Mouse (Mus musculus): ENCODE measurements around the gene Itga7. TPM values are rescaled to one million over a fixed set of nuclear protein-coding genes. Genes with fewer than 3 reads are reported as not detected.

The Itga7 gene
- polyA plus RNA-seq, 1 experiment from 2014 or later = 8.5 TPM

GRCm38 (mm10) chr10:128990994-128991393, 57.4 kb downstream of the Itga7 start:
- DNase-seq (ENCODE audit: low spot score) (no peak), ATAC-seq (ENCODE audit: low FRiP score, low TSS enrichment) (no peak)
- no peaks in the 10 kb centered on the region for H3K27me3 ChIP-seq (ENCODE audit: control insufficient read depth, insufficient read depth, low read length)
- no peaks in the 10 kb centered on the region for H3K4me1 ChIP-seq (replicated peaks; ENCODE audit: control insufficient read depth, insufficient read depth)
- TF ChIP-seq CTCF (IDR thresholded peaks at IDR 0.05; ENCODE audit: low read depth) (no peak), EP300 (optimal IDR thresholded peaks at IDR 0.05) (no peak)
- no peak overlapping the region for H3K9ac ChIP-seq (ENCODE audit: low read length)
- no peaks in the 10 kb centered on the region for H3K36me3 ChIP-seq (ENCODE audit: control insufficient read depth, insufficient read depth, low read length)
- H3K27ac ChIP-seq (replicated peaks) = no peak overlapping the region
- H3K4me3 ChIP-seq (ENCODE audit: low read depth, low read length) = no peak overlapping the region
- H3K9me3 ChIP-seq (ENCODE audit: control insufficient read depth, low read length) = no peaks in the 10 kb centered on the region
- H3K4me2 ChIP-seq (replicated peaks; ENCODE audit: low read depth) = no peak overlapping the region

DNA sequence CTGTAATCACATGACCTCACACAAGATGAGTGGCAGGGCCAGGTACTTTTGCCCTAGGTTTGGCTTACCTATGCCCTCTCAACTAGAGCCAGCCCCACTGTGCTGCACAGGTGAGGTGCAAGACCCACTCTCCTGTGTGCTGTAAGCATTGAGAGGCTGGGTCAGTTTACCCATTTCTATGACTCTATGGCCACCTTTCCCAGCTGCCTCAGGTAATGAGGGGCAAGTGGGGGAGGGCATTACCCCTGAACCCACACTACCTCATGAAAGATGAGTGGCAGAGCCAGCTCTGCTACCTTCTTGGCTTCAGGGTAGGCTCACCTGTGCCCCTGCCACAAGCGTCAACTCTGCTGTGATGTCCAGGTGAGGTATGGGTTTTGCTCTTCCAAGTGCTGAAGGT, 62.2 kb downstream of the Itga7 start:
- ATAC-seq (ENCODE audit: low FRiP score, low TSS enrichment) = no peak
- DNase-seq (ENCODE audit: low spot score) = no peak
- Histone ChIP-seq H3K4me3 (ENCODE audit: low read depth, low read length) (no peak overlapping the region), H3K27me3 (ENCODE audit: control insufficient read depth, insufficient read depth, low read length) (no peaks in the 10 kb centered on the region), H3K9me3 (ENCODE audit: control insufficient read depth, low read length) (no peaks in the 10 kb centered on the region), H3K36me3 (ENCODE audit: control insufficient read depth, insufficient read depth, low read length) (no peaks in the 10 kb centered on the region), H3K4me1 (replicated peaks; ENCODE audit: control insufficient read depth, insufficient read depth) (no peaks in the 10 kb centered on the region), H3K9ac (ENCODE audit: low read length) (no peak overlapping the region), H3K4me2 (replicated peaks; ENCODE audit: low read depth) (no peak overlapping the region), H3K27ac (replicated peaks) (no peak overlapping the region)
- 96% methylated on average over 1 of the region's 1 CpGs for WGBS
- TF ChIP-seq EP300 (optimal IDR thresholded peaks at IDR 0.05) = no peak
- TF ChIP-seq CTCF (IDR thresholded peaks at IDR 0.05; ENCODE audit: low read depth) = no peak

DNA sequence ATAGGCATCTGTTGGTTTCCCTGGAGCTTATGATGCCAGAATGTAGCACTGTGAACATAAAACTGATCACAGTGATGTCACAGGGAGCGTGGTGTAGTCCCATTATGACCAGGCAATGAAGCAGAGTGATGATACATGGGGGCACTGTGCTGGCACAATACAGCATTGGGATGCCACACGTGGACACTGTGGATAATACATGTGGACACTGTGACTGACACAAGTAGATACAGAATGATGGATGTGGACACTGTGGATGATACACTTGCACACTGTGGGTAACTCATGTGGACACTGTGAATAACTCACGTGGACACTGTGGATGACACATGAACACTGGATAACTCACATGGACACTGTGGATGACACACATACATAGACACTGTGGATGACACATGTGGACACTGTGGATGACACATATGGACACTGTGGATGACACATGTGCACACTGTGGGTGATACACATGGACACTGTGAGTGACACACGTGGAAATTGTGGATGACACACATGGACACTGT, 63.0 kb downstream of the Itga7 start:
- Histone ChIP-seq H3K9ac (ENCODE audit: low read length) (no peak overlapping the region), H3K27ac (replicated peaks) (no peak overlapping the region), H3K4me3 (ENCODE audit: low read depth, low read length) (no peak overlapping the region), H3K4me1 (replicated peaks; ENCODE audit: control insufficient read depth, insufficient read depth) (no peaks in the 10 kb centered on the region), H3K27me3 (ENCODE audit: control insufficient read depth, insufficient read depth, low read length) (no peaks in the 10 kb centered on the region), H3K4me2 (replicated peaks; ENCODE audit: low read depth) (no peak overlapping the region), H3K36me3 (ENCODE audit: control insufficient read depth, insufficient read depth, low read length) (no peaks in the 10 kb centered on the region), H3K9me3 (ENCODE audit: control insufficient read depth, low read length) (no peaks in the 10 kb centered on the region)
- WGBS = 66% methylated on average over 4 of the region's 4 CpGs
- no peak for DNase-seq (ENCODE audit: low spot score)
- TF ChIP-seq EP300 (optimal IDR thresholded peaks at IDR 0.05) (no peak), CTCF (IDR thresholded peaks at IDR 0.05; ENCODE audit: low read depth) (no peak)
- no peak for ATAC-seq (ENCODE audit: low FRiP score, low TSS enrichment)

DNA sequence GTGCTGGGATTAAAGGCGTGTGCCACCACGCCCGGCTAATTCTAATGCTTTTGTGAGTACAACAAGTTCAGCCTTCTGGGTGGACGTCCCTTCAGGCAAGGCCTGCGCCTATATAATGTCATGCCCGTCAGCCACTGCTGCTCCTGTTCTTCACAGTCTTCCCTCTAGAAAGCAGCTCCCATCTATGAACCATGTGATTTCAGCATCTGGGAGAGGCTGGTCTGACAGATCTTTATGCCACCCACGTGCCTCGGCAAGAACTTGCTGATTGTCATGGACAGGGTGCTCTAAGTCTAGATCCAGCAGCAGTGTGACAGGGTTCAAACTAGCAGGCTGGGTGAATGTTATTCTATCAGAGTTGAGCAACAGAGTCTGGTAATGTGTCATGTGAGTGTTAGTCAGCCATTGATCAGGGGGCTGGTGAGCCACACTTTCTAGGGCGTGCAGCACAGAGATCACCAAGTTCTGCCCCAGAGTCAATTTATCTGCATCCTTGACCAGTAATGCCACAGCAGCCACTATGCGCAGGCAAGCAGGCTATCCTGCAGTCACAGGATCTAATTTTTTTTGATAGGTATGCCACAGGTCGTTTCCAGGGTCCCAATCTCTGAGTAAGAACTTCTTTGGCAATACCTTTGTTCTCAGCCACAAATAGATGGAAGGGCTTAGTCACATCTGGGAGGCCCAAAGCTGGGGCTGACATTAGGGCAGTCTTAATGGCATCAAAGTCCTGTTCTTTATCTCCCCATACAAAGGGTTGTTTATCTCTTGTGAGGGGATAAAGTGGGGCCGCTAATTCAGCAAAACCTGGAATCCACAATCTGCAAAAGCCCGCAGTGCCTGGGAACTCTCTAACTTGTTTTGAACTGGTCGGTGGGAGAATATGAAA, 70.7 kb downstream of the Itga7 start:
- no peak for ATAC-seq (ENCODE audit: low FRiP score, low TSS enrichment)
- Histone ChIP-seq H3K4me2 (replicated peaks; ENCODE audit: low read depth) (no peak overlapping the region), H3K4me1 (replicated peaks; ENCODE audit: control insufficient read depth, insufficient read depth) (no peaks in the 10 kb centered on the region), H3K4me3 (ENCODE audit: low read depth, low read length) (no peak overlapping the region), H3K9me3 (ENCODE audit: control insufficient read depth, low read length) (no peaks in the 10 kb centered on the region), H3K27ac (replicated peaks) (no peak overlapping the region), H3K27me3 (ENCODE audit: control insufficient read depth, insufficient read depth, low read length) (no peaks in the 10 kb centered on the region), H3K9ac (ENCODE audit: low read length) (no peak overlapping the region), H3K36me3 (ENCODE audit: control insufficient read depth, insufficient read depth, low read length) (no peaks in the 10 kb centered on the region)
- DNase-seq (ENCODE audit: low spot score) = no peak
- 71% methylated on average over 14 of the region's 14 CpGs for WGBS
- TF ChIP-seq EP300 (optimal IDR thresholded peaks at IDR 0.05) (no peak), CTCF (IDR thresholded peaks at IDR 0.05; ENCODE audit: low read depth) (no peak)

Other genes with a start within 250 kb of the Itga7 start
- 54.0 and 59.4 TPM in 2 replicates for gene Rab5b, start 237.6 kb upstream of the Itga7 start, polyA plus RNA-seq (2015; fragmentation: Nextera tagmentation; extraction: Ambion mirVana)
- 1.4 and 2.0 TPM in 2 replicates for gene Pmel, start 229.6 kb upstream of the Itga7 start, polyA plus RNA-seq (2015; fragmentation: Nextera tagmentation; extraction: Ambion mirVana)
- 33.1 and 33.4 TPM in 2 replicates for gene Cdk2, start 228.8 kb upstream of the Itga7 start, polyA plus RNA-seq (2015; fragmentation: Nextera tagmentation; extraction: Ambion mirVana)
- 14.6 and 15.7 TPM in 2 replicates for gene Dgka, start 189.0 kb upstream of the Itga7 start, polyA plus RNA-seq (2015; fragmentation: Nextera tagmentation; extraction: Ambion mirVana)
- gene Pym1, start 185.9 kb upstream of the Itga7 start, polyA plus RNA-seq (2015; fragmentation: Nextera tagmentation; extraction: Ambion mirVana) = 22.7 and 24.1 TPM in 2 replicates
- 2.0 and 2.1 TPM in 2 replicates for gene Mmp19, start 142.9 kb upstream of the Itga7 start, polyA plus RNA-seq (2015; fragmentation: Nextera tagmentation; extraction: Ambion mirVana)
- 29.8 and 30.5 TPM in 2 replicates for gene Dnajc14, start 129.8 kb upstream of the Itga7 start, polyA plus RNA-seq (2015; fragmentation: Nextera tagmentation; extraction: Ambion mirVana)
- 7.8 and 8.5 TPM in 2 replicates for gene Tmem198b, start 129.4 kb upstream of the Itga7 start, polyA plus RNA-seq (2015; fragmentation: Nextera tagmentation; extraction: Ambion mirVana)
- 99.4 and 104 TPM in 2 replicates for gene Sarnp, start 116.5 kb upstream of the Itga7 start, polyA plus RNA-seq (2015; fragmentation: Nextera tagmentation; extraction: Ambion mirVana)
- 111 and 121 TPM in 2 replicates for gene Ormdl2, start 112.2 kb upstream of the Itga7 start, polyA plus RNA-seq (2015; fragmentation: Nextera tagmentation; extraction: Ambion mirVana)
- 1.5 and 1.6 TPM in 2 replicates for gene Gdf11, start 42.1 kb upstream of the Itga7 start, polyA plus RNA-seq (2015; fragmentation: Nextera tagmentation; extraction: Ambion mirVana)
- gene Cd63, start 32.8 kb upstream of the Itga7 start, polyA plus RNA-seq (2015; fragmentation: Nextera tagmentation; extraction: Ambion mirVana) = 760 and 773 TPM in 2 replicates
- 8.1 and 9.5 TPM in 2 replicates for gene Rdh5, start 10.9 kb upstream of the Itga7 start, polyA plus RNA-seq (2015; fragmentation: Nextera tagmentation; extraction: Ambion mirVana)
- gene Bloc1s1, start 9.8 kb upstream of the Itga7 start, polyA plus RNA-seq (2015; fragmentation: Nextera tagmentation; extraction: Ambion mirVana) = 194 and 198 TPM in 2 replicates
- 67.6 and 68.0 TPM in 2 replicates for gene Mettl7b, start 27.2 kb downstream of the Itga7 start, polyA plus RNA-seq (2015; fragmentation: Nextera tagmentation; extraction: Ambion mirVana)
- not detected in 2 replicates for gene Olfr9, start 55.6 kb downstream of the Itga7 start, polyA plus RNA-seq (2015; fragmentation: Nextera tagmentation; extraction: Ambion mirVana)
- gene Olfr763, start 77.0 kb downstream of the Itga7 start, polyA plus RNA-seq (2015; fragmentation: Nextera tagmentation; extraction: Ambion mirVana) = not detected in 2 replicates
- gene Olfr764-ps1, start 106.1 kb downstream of the Itga7 start, polyA plus RNA-seq (2015; fragmentation: Nextera tagmentation; extraction: Ambion mirVana) = not detected in 2 replicates
- not detected in 2 replicates for gene Olfr765, start 116.2 kb downstream of the Itga7 start, polyA plus RNA-seq (2015; fragmentation: Nextera tagmentation; extraction: Ambion mirVana)
- not detected in 2 replicates for gene Olfr766-ps1, start 135.2 kb downstream of the Itga7 start, polyA plus RNA-seq (2015; fragmentation: Nextera tagmentation; extraction: Ambion mirVana)
- gene Olfr767, start 149.1 kb downstream of the Itga7 start, polyA plus RNA-seq (2015; fragmentation: Nextera tagmentation; extraction: Ambion mirVana) = not detected in 2 replicates
- not detected in 2 replicates for gene Olfr768, start 165.6 kb downstream of the Itga7 start, polyA plus RNA-seq (2015; fragmentation: Nextera tagmentation; extraction: Ambion mirVana)
- gene Olfr769, start 184.0 kb downstream of the Itga7 start, polyA plus RNA-seq (2015; fragmentation: Nextera tagmentation; extraction: Ambion mirVana) = not detected in 2 replicates
- not detected in 2 replicates for gene Olfr770, start 205.2 kb downstream of the Itga7 start, polyA plus RNA-seq (2015; fragmentation: Nextera tagmentation; extraction: Ambion mirVana)
- not detected in 2 replicates for gene Olfr771, start 230.9 kb downstream of the Itga7 start, polyA plus RNA-seq (2015; fragmentation: Nextera tagmentation; extraction: Ambion mirVana)
- gene Olfr772, start 244.1 kb downstream of the Itga7 start, polyA plus RNA-seq (2015; fragmentation: Nextera tagmentation; extraction: Ambion mirVana) = not detected in 2 replicates